Mouse (Mus musculus): ENCODE data around the gene Ogfrl1. TPM values are rescaled to one million over a fixed set of nuclear protein-coding genes. Genes with fewer than 3 reads are reported as not detected.

Gene Ogfrl1
- polyA plus RNA-seq, 1 experiment from 2014 or later = 7.4 TPM

DNA sequence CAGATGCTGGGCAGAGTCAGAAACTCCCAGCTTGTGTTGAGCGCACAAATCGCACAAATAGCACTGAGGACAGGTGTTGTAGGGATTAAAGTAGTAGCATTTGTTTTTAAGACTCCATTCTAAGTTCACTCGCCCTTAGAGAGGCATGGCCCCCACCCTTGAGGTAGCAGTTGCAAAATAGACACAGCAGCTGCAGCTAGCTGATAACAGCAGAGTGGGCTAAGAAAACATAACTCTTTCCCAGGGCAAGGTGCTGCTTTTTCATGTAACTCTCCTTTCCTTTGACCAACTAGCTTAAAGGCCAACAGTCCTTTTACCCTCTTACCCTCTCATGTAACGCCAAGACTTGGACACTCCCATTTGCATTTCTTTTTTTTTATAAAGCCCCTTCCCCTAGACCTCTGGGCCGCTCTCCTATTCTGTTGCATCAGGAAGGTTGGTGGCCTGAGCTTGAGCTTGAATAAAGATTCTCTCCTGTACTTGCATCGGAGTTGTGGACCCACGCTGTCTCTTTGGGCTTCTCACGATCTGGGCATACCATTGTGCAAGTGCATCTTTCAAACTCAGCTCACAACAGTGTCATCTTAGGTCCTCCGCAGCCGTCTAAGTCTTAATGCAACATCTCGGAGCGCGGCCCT lies 61.7 kb downstream of the Ogfrl1 start:
- H3K36me3 ChIP-seq = no peaks in the 10 kb centered on the region
- 90% methylated on average over 13 of the region's 13 CpGs for WGBS
- H3K27ac ChIP-seq = no peak overlapping the region
- H3K27me3 ChIP-seq (ENCODE audit: low read depth, poor library complexity, severe bottlenecking) = no peaks in the 10 kb centered on the region
- H3K4me3 ChIP-seq = no peak overlapping the region
- H3K9me3 ChIP-seq (replicated peaks) = no peaks in the 10 kb centered on the region
- DNase-seq (ENCODE audit: low spot score) = no peak
- H3K4me1 ChIP-seq = no peaks in the 10 kb centered on the region

GRCm38 (mm10) chr1:23335050-23335449 lies 62.5 kb downstream of the Ogfrl1 start:
- Histone ChIP-seq H3K4me3 (no peak overlapping the region), H3K4me1 (no peaks in the 10 kb centered on the region), H3K9me3 (replicated peaks) (no peaks in the 10 kb centered on the region), H3K27ac (no peak overlapping the region), H3K36me3 (no peaks in the 10 kb centered on the region), H3K27me3 (ENCODE audit: low read depth, poor library complexity, severe bottlenecking) (no peaks in the 10 kb centered on the region)
- no peak for DNase-seq (ENCODE audit: low spot score)
- WGBS = 92% methylated on average over 4 of the region's 4 CpGs

- no peaks in the 10 kb centered on the region for H3K36me3 ChIP-seq
- DNase-seq (ENCODE audit: low spot score) = no peak
- no peak overlapping the region for H3K27ac ChIP-seq
- 93% methylated on average over 4 of the region's 4 CpGs for WGBS
- no peaks in the 10 kb centered on the region for H3K27me3 ChIP-seq (ENCODE audit: low read depth, poor library complexity, severe bottlenecking)
- H3K4me3 ChIP-seq = no peak overlapping the region
- H3K9me3 ChIP-seq (replicated peaks) = no peaks in the 10 kb centered on the region
- no peaks in the 10 kb centered on the region for H3K4me1 ChIP-seq
Measured at GRCm38 (mm10) chr1:23332192-23332591, 65.4 kb downstream of the Ogfrl1 start.

- Histone ChIP-seq H3K9me3 (replicated peaks) (no peaks in the 10 kb centered on the region), H3K27ac (no peak overlapping the region), H3K36me3 (no peaks in the 10 kb centered on the region), H3K4me3 (no peak overlapping the region), H3K27me3 (ENCODE audit: low read depth, poor library complexity, severe bottlenecking) (no peaks in the 10 kb centered on the region), H3K4me1 (no peaks in the 10 kb centered on the region)
- no peak for DNase-seq (ENCODE audit: low spot score)
- WGBS = 96% methylated on average over 7 of the region's 7 CpGs
Measured at GRCm38 (mm10) chr1:23325160-23325559, 72.4 kb downstream of the Ogfrl1 start.

GRCm38 (mm10) chr1:23324226-23324625 lies 73.3 kb downstream of the Ogfrl1 start:
- H3K27me3 ChIP-seq (ENCODE audit: low read depth, poor library complexity, severe bottlenecking) = no peaks in the 10 kb centered on the region
- no peaks in the 10 kb centered on the region for H3K36me3 ChIP-seq
- no peaks in the 10 kb centered on the region for H3K4me1 ChIP-seq
- H3K9me3 ChIP-seq (replicated peaks) = no peaks in the 10 kb centered on the region
- WGBS = 37% methylated on average over 5 of the region's 5 CpGs
- DNase-seq (ENCODE audit: low spot score) = no peak
- no peak overlapping the region for H3K4me3 ChIP-seq
- no peak overlapping the region for H3K27ac ChIP-seq

DNA sequence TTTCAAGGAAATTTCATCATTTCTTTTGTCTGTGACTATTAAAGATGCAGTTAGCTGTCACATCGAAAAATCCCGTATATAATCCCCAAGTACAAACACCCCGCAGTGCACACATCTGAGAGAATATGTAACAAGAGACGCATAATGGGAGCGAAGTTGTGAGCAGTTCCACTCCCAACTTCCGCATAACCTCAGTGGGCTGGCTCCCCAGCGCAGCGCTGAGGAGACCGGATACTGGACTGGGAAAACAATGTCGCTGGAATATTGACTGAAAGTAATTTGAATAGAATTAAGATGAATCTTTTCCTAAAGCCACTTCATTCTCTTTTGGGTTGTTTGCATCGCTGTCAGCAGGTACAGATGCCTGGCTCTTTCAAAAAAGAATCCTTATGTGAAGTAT lies 74.3 kb downstream of the Ogfrl1 start:
- H3K9me3 ChIP-seq (replicated peaks) = no peaks in the 10 kb centered on the region
- no peaks in the 10 kb centered on the region for H3K4me1 ChIP-seq
- no peak for DNase-seq (ENCODE audit: low spot score)
- WGBS = 80% methylated on average over 11 of the region's 11 CpGs
- H3K36me3 ChIP-seq = no peaks in the 10 kb centered on the region
- no peak overlapping the region for H3K27ac ChIP-seq
- H3K27me3 ChIP-seq (ENCODE audit: low read depth, poor library complexity, severe bottlenecking) = no peaks in the 10 kb centered on the region
- H3K4me3 ChIP-seq = no peak overlapping the region

DNA sequence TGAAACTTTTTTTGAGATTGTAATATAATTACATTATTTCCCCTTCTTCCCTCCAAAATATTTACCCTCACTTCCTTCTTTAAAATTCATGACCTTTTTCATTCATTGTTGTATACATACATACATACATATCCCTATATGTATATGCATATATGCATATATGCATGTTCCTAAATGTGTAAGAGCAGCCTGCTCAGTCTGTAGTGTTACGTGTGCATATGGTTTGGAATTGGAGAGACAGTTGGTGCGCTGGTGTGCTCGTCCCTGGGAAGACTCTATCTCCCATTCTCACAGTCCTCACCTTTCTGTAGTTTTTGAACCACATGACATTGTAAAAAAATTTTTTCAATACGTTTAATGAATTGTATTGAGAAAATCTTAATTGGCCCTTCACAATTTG lies 75.4 kb downstream of the Ogfrl1 start:
- WGBS = 80% methylated on average over 4 of the region's 4 CpGs
- H3K27ac ChIP-seq = no peak overlapping the region
- H3K36me3 ChIP-seq = no peaks in the 10 kb centered on the region
- no peak for DNase-seq (ENCODE audit: low spot score)
- H3K27me3 ChIP-seq (ENCODE audit: low read depth, poor library complexity, severe bottlenecking) = no peaks in the 10 kb centered on the region
- no peaks in the 10 kb centered on the region for H3K9me3 ChIP-seq (replicated peaks)
- H3K4me1 ChIP-seq = no peaks in the 10 kb centered on the region
- no peak overlapping the region for H3K4me3 ChIP-seq

- WGBS = 78% methylated on average over 10 of the region's 10 CpGs
- Histone ChIP-seq H3K4me1 (no peaks in the 10 kb centered on the region), H3K4me3 (no peak overlapping the region), H3K36me3 (no peaks in the 10 kb centered on the region), H3K27me3 (ENCODE audit: low read depth, poor library complexity, severe bottlenecking) (no peaks in the 10 kb centered on the region), H3K27ac (no peak overlapping the region), H3K9me3 (replicated peaks) (no peaks in the 10 kb centered on the region)
- DNase-seq (ENCODE audit: low spot score) = no peak
Measured at GRCm38 (mm10) chr1:23321331-23321851, 76.2 kb downstream of the Ogfrl1 start.

DNA sequence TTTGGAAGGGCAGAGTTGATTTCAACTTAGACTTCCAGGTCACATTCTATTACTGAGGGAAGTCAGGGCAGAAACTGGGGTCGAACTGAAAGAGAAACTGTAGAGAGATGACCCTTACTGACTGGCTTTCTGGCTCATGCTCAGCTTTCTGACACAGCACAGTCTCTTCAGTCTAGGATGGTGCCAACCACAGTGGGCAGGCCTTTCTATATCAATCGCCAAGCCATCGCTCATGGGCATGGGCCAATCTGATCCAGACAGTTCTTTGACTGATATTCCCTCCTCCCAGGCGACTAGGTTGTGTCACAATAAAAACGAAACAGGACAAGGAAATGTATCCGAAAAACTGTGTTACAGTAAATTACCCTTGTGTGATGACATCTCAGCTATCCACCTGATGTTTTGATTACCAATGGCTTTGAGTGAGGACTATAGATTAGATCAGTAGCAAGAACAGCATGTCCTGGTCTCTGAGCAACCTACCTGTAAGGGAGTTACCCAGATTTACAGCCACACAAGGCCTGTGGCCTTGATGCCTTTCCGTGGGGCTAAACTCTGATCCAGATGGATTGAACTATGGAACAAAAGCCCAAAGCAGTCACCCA lies 76.9 kb downstream of the Ogfrl1 start:
- no peaks in the 10 kb centered on the region for H3K27me3 ChIP-seq (ENCODE audit: low read depth, poor library complexity, severe bottlenecking)
- H3K4me1 ChIP-seq = no peaks in the 10 kb centered on the region
- no peaks in the 10 kb centered on the region for H3K9me3 ChIP-seq (replicated peaks)
- no peak overlapping the region for H3K4me3 ChIP-seq
- H3K36me3 ChIP-seq = no peaks in the 10 kb centered on the region
- no peak for DNase-seq (ENCODE audit: low spot score)
- H3K27ac ChIP-seq = no peak overlapping the region
- WGBS = 88% methylated on average over 7 of the region's 7 CpGs

Measured in limb, embryonic 10.5 days (tissue).